Mouse (Mus musculus): ENCODE results near the gene Zbtb32. TPM values are rescaled to one million over a fixed set of nuclear protein-coding genes. Genes with fewer than 3 reads are reported as not detected.

Zbtb32 gene
- total and polyA plus RNA-seq, 2 experiments from 2014 or later = 0.22 TPM; not detected in 1

DNA sequence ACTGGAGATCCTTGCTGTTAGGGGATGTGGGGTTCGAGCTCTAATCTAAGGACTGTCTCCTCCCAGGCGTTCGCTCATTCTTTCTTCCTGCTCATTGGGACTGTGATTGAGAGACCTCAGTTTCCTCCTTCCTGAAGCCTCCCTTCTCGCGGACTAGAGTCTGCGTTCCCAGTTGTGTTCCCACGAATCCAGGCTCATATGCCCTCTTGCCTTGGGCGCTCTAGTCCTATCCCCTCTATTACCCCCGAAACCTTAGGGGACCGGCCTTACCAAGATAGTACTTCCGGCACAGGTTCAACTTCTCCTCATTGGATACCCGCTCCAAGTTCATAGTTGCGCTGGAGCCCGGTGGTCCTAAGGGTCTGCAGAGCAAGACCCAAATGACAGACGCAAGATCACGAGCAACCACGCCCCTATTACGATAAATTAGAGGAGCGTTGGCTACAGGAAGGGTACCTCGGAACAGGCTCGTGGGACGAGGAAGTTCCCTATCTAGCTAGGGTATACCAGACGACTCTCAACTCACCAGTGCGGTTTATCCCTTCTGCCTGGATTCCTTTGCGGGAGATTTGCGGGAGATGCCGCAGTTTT lies 36.1 kb downstream of the Zbtb32 start:
- peak; percentile 21 for DNase-seq (ENCODE audit: low spot score)
- ATAC-seq (ENCODE audit: low FRiP score) = 0 out of 2 replicates have a peak, but pooled peaks have one; percentile 0

DNA sequence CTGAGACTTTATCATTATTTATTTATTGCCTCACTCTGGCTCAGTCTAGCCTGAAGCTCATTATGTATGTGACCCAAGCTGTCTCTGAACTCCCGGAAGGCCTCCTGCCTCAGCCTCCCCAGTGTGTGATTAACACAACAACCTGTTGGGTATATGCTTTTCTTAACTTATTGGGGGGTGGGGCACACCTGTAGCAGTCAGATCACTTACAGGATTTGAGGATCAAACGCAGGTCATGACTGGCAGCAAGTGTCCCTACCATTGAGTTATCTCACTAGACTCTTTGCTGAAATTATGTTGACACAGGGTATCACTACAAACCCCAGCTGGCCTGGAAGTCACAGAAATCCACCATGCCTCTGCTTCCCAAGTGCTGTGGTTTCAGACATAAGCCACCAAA lies 38.4 kb downstream of the Zbtb32 start:
- no peak overlapping the region for H3K9ac ChIP-seq (replicated peaks; ENCODE audit: low read length, poor library complexity, severe bottlenecking)
- no peak for TF ChIP-seq CTCF (IDR thresholded peaks at IDR 0.05)
- H3K27ac ChIP-seq (ENCODE audit: low read depth, low read length) = no peak overlapping the region
- 54% methylated on average over 2 of the region's 2 CpGs for WGBS
- peak overlapping the region; percentile 92; the same call in 1 of the 2 replicates for H3K4me2 ChIP-seq (ENCODE audit: low read depth, low read length, poor library complexity, severe bottlenecking)
- H3K27me3 ChIP-seq (ENCODE audit: insufficient read depth, low read length) = no peaks in the 10 kb centered on the region
- no peaks in the 10 kb centered on the region for H3K9me3 ChIP-seq (ENCODE audit: low read length)
- ATAC-seq (ENCODE audit: low FRiP score) (no peak), DNase-seq (ENCODE audit: low spot score) (no peak)
- no peaks in the 10 kb centered on the region for H3K4me1 ChIP-seq (ENCODE audit: insufficient read depth, low read length)
- H3K4me3 ChIP-seq (ENCODE audit: low read depth, low read length) = no peak overlapping the region
- H3K36me3 ChIP-seq (ENCODE audit: insufficient read depth, low read length) = peaks cover 14% of the 10 kb centered on the region

More for the DNA sequence above, 36.1 kb downstream of the Zbtb32 start:
- peak overlapping the region; percentile 55 for H3K9ac ChIP-seq (replicated peaks; ENCODE audit: low read length, poor library complexity, severe bottlenecking)
- H3K27me3 ChIP-seq (ENCODE audit: insufficient read depth, low read length) = no peaks in the 10 kb centered on the region
- H3K27ac ChIP-seq (ENCODE audit: low read depth, low read length) = 0 out of 2 replicates have a peak overlapping the region, but pooled peaks have one; percentile 18
- peaks cover 19% of the 10 kb centered on the region for H3K36me3 ChIP-seq (ENCODE audit: insufficient read depth, low read length)
- peak overlapping the region; percentile 63 for H3K4me3 ChIP-seq (ENCODE audit: low read depth, low read length)
- 1% methylated on average over 27 of the region's 27 CpGs for WGBS
- peak overlapping the region; percentile 79 for H3K4me2 ChIP-seq (ENCODE audit: low read depth, low read length, poor library complexity, severe bottlenecking)
- H3K4me1 ChIP-seq (ENCODE audit: insufficient read depth, low read length) = no peaks in the 10 kb centered on the region
- no peak for TF ChIP-seq CTCF (IDR thresholded peaks at IDR 0.05)
- no peaks in the 10 kb centered on the region for H3K9me3 ChIP-seq (ENCODE audit: low read length)

DNA sequence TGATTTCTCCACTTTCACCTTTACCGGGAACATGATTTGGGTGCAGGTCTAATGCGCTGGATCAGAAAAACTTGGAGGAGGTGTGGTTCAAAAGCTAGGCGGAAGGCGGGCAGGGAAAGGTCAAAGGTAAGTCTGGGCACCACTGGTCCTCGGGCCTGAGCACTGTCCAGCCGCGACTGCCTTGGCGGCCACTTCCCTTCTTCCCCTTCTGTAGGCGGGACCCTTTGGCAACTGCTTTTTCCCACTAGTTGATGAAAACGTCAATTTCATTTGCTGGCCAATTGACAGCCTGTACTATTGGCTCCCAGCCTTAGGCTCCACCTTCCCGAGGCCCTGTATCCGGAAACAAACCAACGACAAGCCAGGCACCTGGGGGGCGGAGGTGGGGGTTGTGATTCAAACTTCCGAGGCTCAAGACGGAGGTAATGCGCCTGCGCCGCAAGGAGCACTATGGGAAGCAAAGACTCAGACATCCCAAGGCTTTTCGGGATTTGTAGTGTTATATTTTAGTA lies 39.2 kb downstream of the Zbtb32 start, which contains the start of gene Lin37:
Gene Lin37 (minus strand): TSS at position 396 of the 512 bp plus-strand sequence.
- H3K9me3 ChIP-seq (ENCODE audit: low read length) = no peaks in the 10 kb centered on the region
- peaks cover 18% of the 10 kb centered on the region for H3K36me3 ChIP-seq (ENCODE audit: insufficient read depth, low read length)
- H3K27me3 ChIP-seq (ENCODE audit: insufficient read depth, low read length) = no peaks in the 10 kb centered on the region
- peak within 1 kb of the TSS; percentile 79 for H3K9ac ChIP-seq (replicated peaks; ENCODE audit: low read length, poor library complexity, severe bottlenecking)
- H3K4me2 ChIP-seq (ENCODE audit: low read depth, low read length, poor library complexity, severe bottlenecking) = peak within 1 kb of the TSS; percentile 92
- peak; percentile 87 for ATAC-seq (ENCODE audit: low FRiP score)
- H3K27ac ChIP-seq (ENCODE audit: low read depth, low read length) = peak within 1 kb of the TSS; percentile 51; the same call in 1 of the 2 replicates
- peak; percentile 99 for DNase-seq (ENCODE audit: low spot score)
- under 1% methylated on average over 20 of the region's 20 CpGs for WGBS
- TF ChIP-seq CTCF (IDR thresholded peaks at IDR 0.05) = no peak
- H3K4me1 ChIP-seq (ENCODE audit: insufficient read depth, low read length) = no peaks in the 10 kb centered on the region
- H3K4me3 ChIP-seq (ENCODE audit: low read depth, low read length) = peak within 1 kb of the TSS; percentile 57

DNA sequence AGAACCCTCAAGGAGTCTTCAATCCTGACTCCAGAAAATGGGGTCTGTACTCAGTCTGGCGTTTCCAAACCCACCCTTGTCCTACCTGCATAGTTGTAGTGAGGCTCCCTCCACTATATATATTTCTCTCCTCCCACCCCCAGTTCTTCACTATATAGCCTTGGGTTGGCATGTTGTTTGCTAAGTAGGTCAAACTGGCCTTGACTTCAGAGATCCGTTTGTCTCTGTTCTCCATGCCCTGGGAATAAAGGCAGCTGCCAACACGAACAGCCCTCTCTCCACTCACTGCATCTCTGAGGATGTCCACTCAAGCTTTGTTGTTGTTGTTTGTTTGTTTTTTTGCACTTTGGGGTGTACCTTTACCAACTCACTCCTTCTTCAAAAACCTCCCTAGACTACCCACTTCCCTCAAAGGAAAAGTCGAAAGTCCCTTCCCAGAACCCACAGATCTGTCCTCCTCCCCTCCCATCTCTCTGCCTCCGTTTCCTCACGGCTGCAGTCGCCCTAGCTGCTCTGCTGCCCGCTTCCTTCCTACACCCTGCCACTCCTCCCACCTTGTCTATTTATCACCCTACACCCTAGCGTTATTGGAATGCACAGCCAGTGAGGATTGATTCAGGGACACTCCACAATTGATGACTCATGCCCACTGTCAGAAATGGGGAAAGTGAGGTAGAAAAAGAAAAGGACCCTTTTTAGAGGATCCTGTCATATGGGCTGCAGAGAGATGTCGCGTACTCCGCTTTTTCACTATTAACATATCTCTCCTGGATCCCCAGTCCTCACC lies 39.9 kb downstream of the Zbtb32 start:
- peak overlapping the region; percentile 79 for H3K9ac ChIP-seq (replicated peaks; ENCODE audit: low read length, poor library complexity, severe bottlenecking)
- no peak for TF ChIP-seq CTCF (IDR thresholded peaks at IDR 0.05)
- no peak for DNase-seq (ENCODE audit: low spot score)
- peak overlapping the region; percentile 51; the same call in 1 of the 2 replicates for H3K27ac ChIP-seq (ENCODE audit: low read depth, low read length)
- peak overlapping the region; percentile 57 for H3K4me3 ChIP-seq (ENCODE audit: low read depth, low read length)
- H3K9me3 ChIP-seq (ENCODE audit: low read length) = no peaks in the 10 kb centered on the region
- H3K4me2 ChIP-seq (ENCODE audit: low read depth, low read length, poor library complexity, severe bottlenecking) = peak overlapping the region; percentile 92
- H3K4me1 ChIP-seq (ENCODE audit: insufficient read depth, low read length) = 0 out of 2 replicates have a peak, but pooled peaks cover under 1% of the 10 kb centered on the region
- ATAC-seq (ENCODE audit: low FRiP score) = no peak
- H3K36me3 ChIP-seq (ENCODE audit: insufficient read depth, low read length) = peaks cover 20% of the 10 kb centered on the region
- WGBS = 18% methylated on average over 12 of the region's 12 CpGs
- no peaks in the 10 kb centered on the region for H3K27me3 ChIP-seq (ENCODE audit: insufficient read depth, low read length)

DNA sequence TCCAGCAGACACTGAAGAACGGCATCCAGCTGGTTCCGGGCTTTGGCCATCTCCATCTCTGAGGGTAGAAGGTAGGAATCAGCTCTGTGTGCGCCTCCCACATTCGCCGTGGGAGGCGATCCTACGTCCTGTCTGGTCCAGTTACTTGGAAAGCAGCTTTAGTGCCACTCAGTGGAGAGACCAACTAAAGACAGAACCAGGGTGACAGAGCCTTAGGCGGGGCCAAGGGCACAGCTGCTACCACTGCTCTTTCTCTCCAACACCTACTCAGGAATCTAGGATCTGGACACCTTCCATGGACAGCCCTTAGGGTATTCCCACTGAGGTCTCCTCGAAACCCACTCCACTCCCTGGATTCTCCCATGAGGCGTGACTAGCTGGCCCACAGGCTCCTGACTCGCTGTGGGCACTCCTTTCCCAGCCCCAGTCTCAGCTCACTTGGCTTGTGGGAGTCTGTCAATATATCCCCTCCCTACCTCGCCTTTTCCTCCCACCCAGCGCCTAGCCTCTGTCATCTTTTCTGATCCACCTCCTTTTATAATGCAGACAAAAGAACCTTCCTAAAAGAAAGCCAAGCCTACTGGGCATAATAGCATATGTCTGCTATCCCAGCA lies 40.7 kb downstream of the Zbtb32 start:
- DNase-seq (ENCODE audit: low spot score) (no peak), ATAC-seq (ENCODE audit: low FRiP score) (no peak)
- no peaks in the 10 kb centered on the region for H3K9me3 ChIP-seq (ENCODE audit: low read length)
- H3K27ac ChIP-seq (ENCODE audit: low read depth, low read length) = no peak overlapping the region
- peak overlapping the region; percentile 92 for H3K4me2 ChIP-seq (ENCODE audit: low read depth, low read length, poor library complexity, severe bottlenecking)
- TF ChIP-seq CTCF (IDR thresholded peaks at IDR 0.05) = no peak
- no peak overlapping the region for H3K9ac ChIP-seq (replicated peaks; ENCODE audit: low read length, poor library complexity, severe bottlenecking)
- H3K27me3 ChIP-seq (ENCODE audit: insufficient read depth, low read length) = no peaks in the 10 kb centered on the region
- H3K36me3 ChIP-seq (ENCODE audit: insufficient read depth, low read length) = peaks cover 20% of the 10 kb centered on the region
- no peak overlapping the region for H3K4me3 ChIP-seq (ENCODE audit: low read depth, low read length)
- H3K4me1 ChIP-seq (ENCODE audit: insufficient read depth, low read length) = peaks cover 9% of the 10 kb centered on the region; the same call in 1 of the 2 replicates
- 91% methylated on average over 13 of the region's 13 CpGs for WGBS
